Mouse (Mus musculus) E14TG2a.4 (cell line): ENCODE measurements around the gene Syn1.

Experiments used
- CTCF ChIP-seq: conservative IDR thresholded peaks from 2 replicates; pipeline ENCODE4 v1.5.1; 2014; ENCODE audit warnings: low read length
- POU5F1 ChIP-seq: IDR thresholded peaks from 2 replicates; pipeline ENCODE4 v1.6.1; 2014; ENCODE audit warnings: low read length, borderline replicate concordance

GRCm38 (mm10) chrX:20869962-20870513 is 50.8 kb downstream of the Syn1 start, which contains the start of gene Timp1:
- TF ChIP-seq CTCF (no peak), POU5F1 (no peak)
